Mouse (Mus musculus): Measurements from ENCODE around the gene Casp7. TPM values are rescaled to one million over a fixed set of nuclear protein-coding genes. Genes with fewer than 3 reads are reported as not detected.

The Casp7 gene
- polyA plus RNA-seq, 1 experiment from 2014 or later, result 21.5 TPM

- no peak overlapping the region for H3K4me3 ChIP-seq (ENCODE audit: low read depth, low read length)
- no peak overlapping the region for H3K9ac ChIP-seq (ENCODE audit: low read depth, low read length)
- H3K27me3 ChIP-seq (replicated peaks; ENCODE audit: control insufficient read depth, insufficient read depth, low read length), result no peaks in the 10 kb centered on the region
- no peaks in the 10 kb centered on the region for H3K9me3 ChIP-seq (ENCODE audit: control insufficient read depth, low read length)
- no peak overlapping the region for H3K27ac ChIP-seq (replicated peaks; ENCODE audit: low read depth, low read length)
- no peak overlapping the region for H3K4me2 ChIP-seq (ENCODE audit: low read depth, low read length)
- DNase-seq (ENCODE audit: low spot score) (no peak), ATAC-seq (ENCODE audit: low read depth) (no peak)
- H3K36me3 ChIP-seq (ENCODE audit: control insufficient read depth, insufficient read depth, low read length), result no peaks in the 10 kb centered on the region
- H3K4me1 ChIP-seq (ENCODE audit: control insufficient read depth, insufficient read depth, low read length), result no peaks in the 10 kb centered on the region
- WGBS, result 74% methylated on average over 8 of the region's 8 CpGs
Measured at GRCm38 (mm10) chr19:56364563-56364962, 32.4 kb upstream of the Casp7 start.

DNA sequence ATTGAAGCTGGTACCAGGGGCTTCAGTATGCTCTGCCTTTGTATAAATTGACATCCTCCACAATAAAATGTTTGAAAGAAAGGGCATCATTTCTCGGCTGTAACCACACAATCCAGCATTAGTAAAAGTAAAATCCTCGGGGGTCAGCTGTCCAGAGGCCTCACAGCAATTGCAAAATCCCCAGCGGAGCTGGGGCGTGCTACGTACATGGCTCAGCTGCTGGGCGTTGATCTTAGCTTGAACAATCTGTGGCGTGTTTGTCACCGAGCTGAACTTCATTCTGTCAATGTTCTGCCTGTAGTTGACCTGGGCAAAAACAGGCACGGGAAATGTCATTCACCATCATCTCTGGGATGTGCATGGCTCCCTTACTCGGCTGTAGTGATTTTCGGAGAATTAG lies 30.8 kb upstream of the Casp7 start:
- Histone ChIP-seq H3K9me3 (ENCODE audit: control insufficient read depth, low read length) (no peaks in the 10 kb centered on the region), H3K4me3 (ENCODE audit: low read depth, low read length) (no peak overlapping the region), H3K9ac (ENCODE audit: low read depth, low read length) (no peak overlapping the region), H3K36me3 (ENCODE audit: control insufficient read depth, insufficient read depth, low read length) (no peaks in the 10 kb centered on the region), H3K27me3 (replicated peaks; ENCODE audit: control insufficient read depth, insufficient read depth, low read length) (no peaks in the 10 kb centered on the region), H3K27ac (replicated peaks; ENCODE audit: low read depth, low read length) (no peak overlapping the region), H3K4me1 (ENCODE audit: control insufficient read depth, insufficient read depth, low read length) (no peaks in the 10 kb centered on the region), H3K4me2 (ENCODE audit: low read depth, low read length) (no peak overlapping the region)
- DNase-seq (ENCODE audit: low spot score) (no peak), ATAC-seq (ENCODE audit: low read depth) (no peak)
- WGBS, result 75% methylated on average over 11 of the region's 11 CpGs

DNA sequence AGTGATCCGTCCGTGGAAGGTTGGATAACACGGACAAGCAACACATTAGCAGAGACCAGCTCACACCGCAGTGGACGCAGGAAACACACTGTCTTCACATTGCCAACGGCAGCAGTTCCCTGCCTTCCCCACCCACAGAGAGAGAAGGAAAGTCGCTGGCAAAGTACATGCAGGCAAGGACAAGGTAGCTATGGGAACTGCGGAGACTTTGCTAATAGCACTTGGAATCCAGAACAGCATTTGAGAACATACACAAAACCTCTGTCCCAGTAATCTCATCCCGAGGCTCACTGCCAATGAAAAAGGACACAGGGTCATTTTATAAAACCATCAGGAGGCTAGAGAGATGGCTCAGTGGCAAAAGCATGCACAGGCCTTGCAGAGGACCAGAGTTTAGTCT lies 30.3 kb upstream of the Casp7 start:
- H3K4me1 ChIP-seq (ENCODE audit: control insufficient read depth, insufficient read depth, low read length), result no peaks in the 10 kb centered on the region
- H3K9me3 ChIP-seq (ENCODE audit: control insufficient read depth, low read length), result no peaks in the 10 kb centered on the region
- no peak overlapping the region for H3K9ac ChIP-seq (ENCODE audit: low read depth, low read length)
- DNase-seq (ENCODE audit: low spot score) (no peak), ATAC-seq (ENCODE audit: low read depth) (no peak)
- no peak overlapping the region for H3K27ac ChIP-seq (replicated peaks; ENCODE audit: low read depth, low read length)
- no peak overlapping the region for H3K4me2 ChIP-seq (ENCODE audit: low read depth, low read length)
- WGBS, result 65% methylated on average over 9 of the region's 9 CpGs
- no peak overlapping the region for H3K4me3 ChIP-seq (ENCODE audit: low read depth, low read length)
- no peaks in the 10 kb centered on the region for H3K36me3 ChIP-seq (ENCODE audit: control insufficient read depth, insufficient read depth, low read length)
- no peaks in the 10 kb centered on the region for H3K27me3 ChIP-seq (replicated peaks; ENCODE audit: control insufficient read depth, insufficient read depth, low read length)

GRCm38 (mm10) chr19:56367778-56368177 lies 29.2 kb upstream of the Casp7 start:
- Histone ChIP-seq H3K4me1 (ENCODE audit: control insufficient read depth, insufficient read depth, low read length) (no peaks in the 10 kb centered on the region), H3K4me2 (ENCODE audit: low read depth, low read length) (no peak overlapping the region), H3K4me3 (ENCODE audit: low read depth, low read length) (no peak overlapping the region), H3K9ac (ENCODE audit: low read depth, low read length) (no peak overlapping the region), H3K27me3 (replicated peaks; ENCODE audit: control insufficient read depth, insufficient read depth, low read length) (no peaks in the 10 kb centered on the region), H3K36me3 (ENCODE audit: control insufficient read depth, insufficient read depth, low read length) (no peaks in the 10 kb centered on the region), H3K27ac (replicated peaks; ENCODE audit: low read depth, low read length) (no peak overlapping the region), H3K9me3 (ENCODE audit: control insufficient read depth, low read length) (no peaks in the 10 kb centered on the region)
- no peak for DNase-seq (ENCODE audit: low spot score)
- 85% methylated on average over 7 of the region's 7 CpGs for WGBS
- no peak for ATAC-seq (ENCODE audit: low read depth)

GRCm38 (mm10) chr19:56368912-56369311 lies 28.0 kb upstream of the Casp7 start:
- no peaks in the 10 kb centered on the region for H3K36me3 ChIP-seq (ENCODE audit: control insufficient read depth, insufficient read depth, low read length)
- H3K4me3 ChIP-seq (ENCODE audit: low read depth, low read length), result no peak overlapping the region
- no peak overlapping the region for H3K27ac ChIP-seq (replicated peaks; ENCODE audit: low read depth, low read length)
- WGBS, result 82% methylated on average over 7 of the region's 7 CpGs
- DNase-seq (ENCODE audit: low spot score) (no peak), ATAC-seq (ENCODE audit: low read depth) (no peak)
- no peaks in the 10 kb centered on the region for H3K4me1 ChIP-seq (ENCODE audit: control insufficient read depth, insufficient read depth, low read length)
- no peak overlapping the region for H3K4me2 ChIP-seq (ENCODE audit: low read depth, low read length)
- no peak overlapping the region for H3K9ac ChIP-seq (ENCODE audit: low read depth, low read length)
- no peaks in the 10 kb centered on the region for H3K27me3 ChIP-seq (replicated peaks; ENCODE audit: control insufficient read depth, insufficient read depth, low read length)
- no peaks in the 10 kb centered on the region for H3K9me3 ChIP-seq (ENCODE audit: control insufficient read depth, low read length)

DNA sequence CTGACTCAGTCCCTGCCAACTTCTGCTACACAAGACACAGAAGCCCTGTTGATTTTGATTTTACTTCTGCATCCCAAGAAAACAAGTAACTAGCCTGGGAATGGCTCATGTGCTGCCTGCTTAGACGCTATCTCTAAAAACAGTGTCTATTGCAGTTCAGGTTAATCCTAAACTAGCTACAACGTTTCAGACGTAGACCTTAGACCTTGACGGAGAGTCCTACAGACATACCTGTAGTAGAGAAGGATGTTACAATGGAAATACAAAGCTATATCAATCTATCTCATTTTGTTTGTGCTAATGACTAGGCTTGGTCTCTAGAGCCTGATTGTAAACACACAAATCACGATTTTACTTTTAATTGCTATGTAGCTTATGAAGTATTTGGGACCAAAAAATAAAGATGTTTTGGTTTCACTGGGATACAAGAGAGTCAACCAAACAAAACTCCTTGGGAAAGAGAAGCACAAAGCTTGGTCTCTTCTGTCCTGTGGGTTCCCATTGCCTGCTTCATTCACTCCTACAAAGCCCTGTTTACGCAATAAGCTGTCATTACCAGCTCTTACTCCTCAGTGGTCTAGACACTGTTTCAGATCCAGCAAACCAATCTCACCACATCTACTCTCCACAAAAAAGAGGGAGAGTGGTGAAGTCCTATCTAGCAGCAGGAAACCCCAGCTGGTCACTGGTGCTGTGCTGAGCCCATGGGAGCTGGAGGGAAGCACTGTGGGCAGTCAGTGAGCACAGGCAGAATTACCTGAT lies 26.4 kb upstream of the Casp7 start:
- no peaks in the 10 kb centered on the region for H3K27me3 ChIP-seq (replicated peaks; ENCODE audit: control insufficient read depth, insufficient read depth, low read length)
- H3K9me3 ChIP-seq (ENCODE audit: control insufficient read depth, low read length), result no peaks in the 10 kb centered on the region
- DNase-seq (ENCODE audit: low spot score) (no peak), ATAC-seq (ENCODE audit: low read depth) (no peak)
- no peak overlapping the region for H3K9ac ChIP-seq (ENCODE audit: low read depth, low read length)
- no peak overlapping the region for H3K4me3 ChIP-seq (ENCODE audit: low read depth, low read length)
- H3K4me1 ChIP-seq (ENCODE audit: control insufficient read depth, insufficient read depth, low read length), result no peaks in the 10 kb centered on the region
- H3K4me2 ChIP-seq (ENCODE audit: low read depth, low read length), result no peak overlapping the region
- H3K27ac ChIP-seq (replicated peaks; ENCODE audit: low read depth, low read length), result no peak overlapping the region
- WGBS, result 90% methylated on average over 6 of the region's 6 CpGs
- H3K36me3 ChIP-seq (ENCODE audit: control insufficient read depth, insufficient read depth, low read length), result no peaks in the 10 kb centered on the region

DNA sequence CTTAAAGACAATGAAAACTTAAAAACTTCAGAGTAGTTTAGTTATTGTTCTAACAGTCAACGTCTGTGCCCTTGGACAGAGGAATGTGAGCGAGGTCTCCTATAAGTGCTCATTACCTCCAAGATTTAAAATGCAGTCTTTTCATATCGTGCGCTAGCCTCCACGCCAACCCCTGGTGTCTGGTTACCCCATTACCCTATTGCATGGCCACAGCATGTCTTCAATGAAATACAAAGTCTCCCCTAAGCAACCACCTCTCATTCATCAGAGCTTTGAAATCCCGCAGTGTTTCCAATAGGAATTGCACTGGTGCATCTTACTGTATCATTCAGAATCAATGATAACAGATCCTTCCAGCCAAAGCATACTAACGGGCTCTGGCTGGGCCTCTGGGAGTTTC lies 24.7 kb upstream of the Casp7 start:
- no peak for ATAC-seq (ENCODE audit: low read depth)
- Histone ChIP-seq H3K27ac (replicated peaks; ENCODE audit: low read depth, low read length) (no peak overlapping the region), H3K4me2 (ENCODE audit: low read depth, low read length) (no peak overlapping the region), H3K9ac (ENCODE audit: low read depth, low read length) (no peak overlapping the region), H3K27me3 (replicated peaks; ENCODE audit: control insufficient read depth, insufficient read depth, low read length) (no peaks in the 10 kb centered on the region), H3K9me3 (ENCODE audit: control insufficient read depth, low read length) (no peaks in the 10 kb centered on the region), H3K4me1 (ENCODE audit: control insufficient read depth, insufficient read depth, low read length) (no peaks in the 10 kb centered on the region), H3K4me3 (ENCODE audit: low read depth, low read length) (no peak overlapping the region), H3K36me3 (ENCODE audit: control insufficient read depth, insufficient read depth, low read length) (no peaks in the 10 kb centered on the region)
- WGBS, result 59% methylated on average over 7 of the region's 7 CpGs
- no peak for DNase-seq (ENCODE audit: low spot score)

DNA sequence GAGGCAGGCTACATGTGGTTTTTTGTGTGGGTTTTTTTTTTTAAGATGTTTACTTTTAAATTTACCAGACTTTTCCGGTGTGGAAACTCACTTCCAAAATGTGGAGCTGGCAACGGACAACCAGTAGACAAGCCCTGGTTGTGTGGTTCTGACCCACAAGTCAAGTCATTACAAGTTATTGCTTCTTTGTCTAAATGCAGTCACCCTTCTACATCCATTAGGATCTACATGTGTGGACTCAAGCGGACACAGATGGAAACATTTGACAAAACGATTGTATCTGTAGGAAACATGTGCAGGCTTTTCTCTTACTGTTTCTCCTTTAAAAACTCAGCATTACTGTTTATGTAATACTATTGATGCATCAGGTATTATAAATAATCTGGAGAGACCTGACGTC lies 23.7 kb upstream of the Casp7 start:
- Histone ChIP-seq H3K36me3 (ENCODE audit: control insufficient read depth, insufficient read depth, low read length) (no peaks in the 10 kb centered on the region), H3K9ac (ENCODE audit: low read depth, low read length) (no peak overlapping the region), H3K27ac (replicated peaks; ENCODE audit: low read depth, low read length) (no peak overlapping the region), H3K9me3 (ENCODE audit: control insufficient read depth, low read length) (no peaks in the 10 kb centered on the region), H3K4me3 (ENCODE audit: low read depth, low read length) (no peak overlapping the region), H3K4me2 (ENCODE audit: low read depth, low read length) (no peak overlapping the region), H3K4me1 (ENCODE audit: control insufficient read depth, insufficient read depth, low read length) (no peaks in the 10 kb centered on the region), H3K27me3 (replicated peaks; ENCODE audit: control insufficient read depth, insufficient read depth, low read length) (no peaks in the 10 kb centered on the region)
- ATAC-seq (ENCODE audit: low read depth) (no peak), DNase-seq (ENCODE audit: low spot score) (no peak)
- 71% methylated on average over 5 of the region's 5 CpGs for WGBS

GRCm38 (mm10) chr19:56374011-56374410 lies 22.9 kb upstream of the Casp7 start:
- Histone ChIP-seq H3K4me2 (ENCODE audit: low read depth, low read length) (no peak overlapping the region), H3K9ac (ENCODE audit: low read depth, low read length) (no peak overlapping the region), H3K36me3 (ENCODE audit: control insufficient read depth, insufficient read depth, low read length) (no peaks in the 10 kb centered on the region), H3K4me1 (ENCODE audit: control insufficient read depth, insufficient read depth, low read length) (no peaks in the 10 kb centered on the region), H3K9me3 (ENCODE audit: control insufficient read depth, low read length) (no peaks in the 10 kb centered on the region), H3K27ac (replicated peaks; ENCODE audit: low read depth, low read length) (no peak overlapping the region), H3K4me3 (ENCODE audit: low read depth, low read length) (no peak overlapping the region), H3K27me3 (replicated peaks; ENCODE audit: control insufficient read depth, insufficient read depth, low read length) (no peaks in the 10 kb centered on the region)
- ATAC-seq (ENCODE audit: low read depth) (peak; percentile 85), DNase-seq (ENCODE audit: low spot score) (peak; percentile 65)
- 50% methylated on average over 10 of the region's 10 CpGs for WGBS

Data from embryonic facial prominence, embryonic 14.5 days (tissue).